In the genomic region with DNA sequence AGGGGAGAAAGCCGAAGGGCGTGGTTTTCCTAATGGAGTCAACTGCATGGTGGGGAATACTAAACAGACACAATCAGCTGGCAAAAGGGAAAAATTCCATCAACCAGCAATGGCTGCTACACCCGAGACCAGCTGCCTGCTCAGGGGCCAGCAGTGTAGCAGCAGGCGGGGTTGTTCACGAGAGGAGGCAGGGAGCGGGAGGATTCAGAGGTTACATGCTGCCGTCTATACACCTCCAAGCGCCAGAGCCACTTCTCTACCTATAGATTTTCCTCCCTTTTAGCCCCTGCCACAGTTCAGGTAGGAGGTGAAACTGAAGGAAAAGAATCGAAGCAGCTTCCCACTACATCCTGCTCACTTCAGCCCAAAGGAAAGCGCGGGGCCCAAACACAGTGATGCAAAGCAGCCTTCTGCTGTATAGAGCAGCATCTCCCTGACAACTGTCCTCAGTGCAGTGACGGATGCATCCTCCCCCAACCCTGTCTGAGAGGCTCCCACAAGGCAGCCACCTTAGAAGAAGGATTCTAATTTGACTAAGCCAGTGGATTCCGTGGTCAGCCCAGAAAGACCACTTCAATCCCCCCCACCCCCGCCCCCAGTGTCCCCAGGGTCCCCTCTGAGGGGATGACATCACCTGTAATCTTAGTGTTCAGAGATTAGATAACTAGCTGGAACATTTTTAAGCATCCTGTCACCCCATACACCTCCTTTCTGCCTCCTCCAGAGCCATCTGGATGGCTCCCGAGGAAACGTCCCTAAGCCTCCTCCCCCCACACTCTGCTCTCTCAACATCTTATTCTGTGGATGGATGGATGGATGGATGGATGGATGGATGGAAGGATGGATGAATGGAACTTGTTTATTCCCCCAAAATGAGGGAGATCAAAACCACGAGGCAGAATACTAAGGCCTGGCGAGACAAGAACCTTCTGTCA, we compare ENCODE assay signal across 9 mouse cellular contexts.
DNase-seq lines count a peak whose midpoint lies in the region; ATAC-seq and TF ChIP-seq lines count a peak whose summit lies in the region.
"Had no signal": no experiment of that assay in that cellular context is flagged by ENCODE, and none has a peak within 500 bp of the region (broad histone marks: within the 10 kb centered on the region; RNA-seq: fewer than 3 reads in every experiment).

No protein-coding gene starts in this region.

- TF ChIP-seq POLR2A in cortical plate, adult 2 months (IDR thresholded peaks at IDR 0.05; ENCODE audit: extremely low read depth, insufficient read depth, low read length): peak; percentile 21; the same call in 1 of the 2 replicates

- peak overlapping the region; percentile 28 for H3K4me2 ChIP-seq in hindbrain, embryonic 15.5 days
- peak overlapping the region; percentile 20; the same call in 1 of the 2 replicates for H3K4me2 ChIP-seq in midbrain, postnatal 0 days (ENCODE audit: low read depth, low read length, poor library complexity, severe bottlenecking)

- H3K9me3 ChIP-seq in hindbrain, embryonic 15.5 days: no peaks in the 10 kb centered on the region
- H3K9me3 ChIP-seq in midbrain, postnatal 0 days (ENCODE audit: low read length): no peaks in the 10 kb centered on the region

- no peak overlapping the region for H3K4me3 ChIP-seq in cortical plate, adult 2 months (ENCODE audit: insufficient read depth, low read length)
- no peak overlapping the region for H3K4me3 ChIP-seq in hindbrain, embryonic 15.5 days
- H3K4me3 ChIP-seq in midbrain, postnatal 0 days (ENCODE audit: low read depth, low read length): no peak overlapping the region

- H3K27ac ChIP-seq in cortical plate, adult 2 months (ENCODE audit: insufficient read depth, low read length): peak overlapping the region; percentile 75
- no peak overlapping the region; the same call in 1 of the 2 replicates for H3K27ac ChIP-seq in hindbrain, embryonic 15.5 days (replicated peaks)
- no peak overlapping the region for H3K27ac ChIP-seq in midbrain, postnatal 0 days (ENCODE audit: low read depth, low read length)

- no peak overlapping the region for H3K9ac ChIP-seq in hindbrain, embryonic 15.5 days
- H3K9ac ChIP-seq in midbrain, postnatal 0 days (replicated peaks; ENCODE audit: low read length, poor library complexity, severe bottlenecking): no peak overlapping the region

- H3K4me1 ChIP-seq in cortical plate, adult 2 months (ENCODE audit: control insufficient read depth, insufficient read depth, low read length): peaks cover 6% of the 10 kb centered on the region
- peaks cover 19% of the 10 kb centered on the region for H3K4me1 ChIP-seq in hindbrain, embryonic 15.5 days (replicated peaks)
- peaks cover 9% of the 10 kb centered on the region for H3K4me1 ChIP-seq in midbrain, postnatal 0 days (ENCODE audit: insufficient read depth, low read length)

- no peak for TF ChIP-seq CTCF in cortical plate, adult 2 months (IDR thresholded peaks at IDR 0.05; ENCODE audit: extremely low read depth, insufficient read depth, low read length)
- no peak for TF ChIP-seq CTCF in midbrain, postnatal 0 days (IDR thresholded peaks at IDR 0.05)

- no peaks in the 10 kb centered on the region for H3K27me3 ChIP-seq in hindbrain, embryonic 15.5 days
- H3K27me3 ChIP-seq in midbrain, postnatal 0 days (ENCODE audit: insufficient read depth, low read length): no peaks in the 10 kb centered on the region

- WGBS in hindbrain, embryonic 15.5 days: 27% methylated on average over 18 of the region's 18 CpGs
- 27% methylated on average over 18 of the region's 18 CpGs for WGBS in midbrain, postnatal 0 days

- H3K36me3 ChIP-seq in hindbrain, embryonic 15.5 days: peaks cover 16% of the 10 kb centered on the region; the same call in 1 of the 2 replicates
- H3K36me3 ChIP-seq in midbrain, postnatal 0 days (ENCODE audit: insufficient read depth, low read length): peaks cover 13% of the 10 kb centered on the region

- ATAC-seq in frontal cortex, adult (ENCODE audit: low TSS enrichment): peak; percentile 86
- peak; percentile 86 for ATAC-seq in hindbrain, embryonic 15.5 days (ENCODE audit: low FRiP score, low read depth)
- peak; percentile 83 for ATAC-seq in midbrain, postnatal 0 days (ENCODE audit: low FRiP score)

- DNase-seq in frontal cortex, postnatal 14 days (ENCODE audit: low spot score in 2 of 2): no peak
- DNase-seq in midbrain, postnatal 0 days (ENCODE audit: low spot score): no peak
- DNase-seq in gastrocnemius, adult 18-20 months (ENCODE audit: low spot score): no peak
- no peak for DNase-seq in gastrocnemius, adult 8-10 months (ENCODE audit: low spot score in 2 of 2)
- DNase-seq in urinary bladder, postnatal 36 days (ENCODE audit: low spot score in 2 of 2): no peak
- DNase-seq: adrenal gland, postnatal 25 days had no signal
